Mouse (Mus musculus): ENCODE data around the gene Sfr1.

- TF ChIP-seq POLR2A (IDR thresholded peaks at IDR 0.05; ENCODE audit: low read depth, low read length) (no peak), CTCF (IDR thresholded peaks at IDR 0.05; ENCODE audit: extremely low read depth, insufficient read length, insufficient replicate concordance, low read depth, low read length) (no peak)
Observed at GRCm38 (mm10) chr19:47754931-47755330, 23.4 kb downstream of the Sfr1 start.

All from small intestine, adult 2 months (tissue).